Mouse (Mus musculus) liver, postnatal 0 days (tissue): Measurements from ENCODE around the gene Esrra.

Experiments
- CTCF ChIP-seq: sonication (generic); IDR thresholded peaks from 2 replicates; pipeline ENCODE4 v1.5.1; 2016; ENCODE audit warnings: antibody characterized with exemption, low read depth
- EP300 ChIP-seq: IDR thresholded peaks from 2 replicates; pipeline ENCODE4 v1.6.1; 2016; ENCODE audit warnings: antibody characterized with exemption, low read depth, mild to moderate bottlenecking

GRCm38 (mm10) chr19:6922901-6923735 lies 1.5 kb upstream of the Esrra start:
- TF ChIP-seq CTCF, result no peak
- TF ChIP-seq EP300, result no peak
